Mouse (Mus musculus) midbrain, embryonic 16.5 days (tissue): Measurements from ENCODE around the gene Tusc2. TPM values are rescaled to one million over a fixed set of nuclear protein-coding genes. Genes with fewer than 3 reads are reported as not detected.

Experiments used
- ATAC-seq: fragments of 200-750 bp; cut with Nextera tagmentation; 2 replicates; pipeline ENCODE4 v1.8.0; 2017; ENCODE audit warnings: moderate TSS enrichment
- H3K27ac ChIP-seq: fragments of 300-500 bp; sonication (generic); 2 replicates; pipeline ENCODE4 v1.5.1; 2014; ENCODE audit warnings: mild to moderate bottlenecking, low read length, mixed read lengths
- H3K27me3 ChIP-seq: fragments of 300-500 bp; sonication (generic); 2 replicates; pipeline ENCODE4 v1.6.1; 2014; ENCODE audit warnings: low read depth, low read length, mixed read lengths; ENCODE audit not compliant: control insufficient read depth, insufficient read depth
- H3K36me3 ChIP-seq: fragments of 300-500 bp; sonication (generic); 2 replicates; pipeline ENCODE4 v1.6.1; 2014; ENCODE audit warnings: mild to moderate bottlenecking, low read length, moderate library complexity, mixed read lengths; ENCODE audit not compliant: control insufficient read depth, insufficient read depth
- H3K4me1 ChIP-seq: fragments of 300-500 bp; sonication (generic); 2 replicates; pipeline ENCODE4 v1.6.1; 2014; ENCODE audit warnings: mild to moderate bottlenecking, low read length, mixed read lengths; ENCODE audit not compliant: control insufficient read depth, insufficient read depth
- H3K4me2 ChIP-seq: fragments of 300-500 bp; sonication (generic); 2 replicates; pipeline ENCODE4 v1.6.1; 2014; ENCODE audit warnings: mild to moderate bottlenecking, low read length, mixed read lengths
- H3K4me3 ChIP-seq: fragments of 300-500 bp; sonication (generic); 2 replicates; pipeline ENCODE4 v1.5.1; 2014; ENCODE audit warnings: low read depth, mild to moderate bottlenecking, low read length, moderate library complexity, mixed read lengths
- H3K9ac ChIP-seq: fragments of 300-500 bp; sonication (generic); 2 replicates; pipeline ENCODE4 v1.6.1; 2014; ENCODE audit warnings: low read depth, low read length, mixed read lengths
- H3K9me3 ChIP-seq: fragments of 300-500 bp; sonication (generic); replicated peaks from 2 replicates; pipeline ENCODE4 v1.6.1; 2014; ENCODE audit warnings: mild to moderate bottlenecking, low read length, mixed read lengths; ENCODE audit not compliant: control insufficient read depth, poor library complexity, severe bottlenecking
- WGBS: fragments of 180-500 bp; shearing (Covaris S2); extraction: QIAGEN DNeasy Blood & Tissue Kit; methylation state at CpG from one replicate; pipeline ENCODE4 v1.1.7; 2014; 5-methylcytosine and 5-hydroxymethylcytosine counted together
- polyA plus RNA-seq: library from polyadenylated mRNA; unstranded; fragments of >200 nt; fragmentation: Nextera tagmentation; extraction: Ambion mirVana; gene quantifications from 2 replicates; pipeline ENCODE4 v1.2.1, GENCODE M21; 2015

Tusc2 gene
- polyA plus RNA-seq, 1 experiment from 2014 or later, result 127 TPM

GRCm38 (mm10) chr9:107549297-107550074 lies 13.6 kb upstream of the Tusc2 start:
- Histone ChIP-seq H3K9ac (no peak overlapping the region), H3K4me1 (peaks cover 28% of the 10 kb centered on the region), H3K27me3 (peaks cover 33% of the 10 kb centered on the region), H3K27ac (no peak overlapping the region), H3K4me2 (no peak overlapping the region), H3K36me3 (0 out of 2 replicates have a peak, but pooled peaks cover 6% of the 10 kb centered on the region), H3K4me3 (no peak overlapping the region), H3K9me3 (no peaks in the 10 kb centered on the region)
- 89% methylated on average over 20 of the region's 20 CpGs for WGBS
- no peak for ATAC-seq

- Histone ChIP-seq H3K9me3 (no peaks in the 10 kb centered on the region), H3K4me2 (peak overlapping the region; percentile 62), H3K9ac (no peak overlapping the region), H3K4me1 (peaks cover 32% of the 10 kb centered on the region), H3K4me3 (no peak overlapping the region), H3K27ac (no peak overlapping the region), H3K27me3 (peaks cover 33% of the 10 kb centered on the region), H3K36me3 (no peaks in the 10 kb centered on the region)
- ATAC-seq, result no peak
- WGBS, result 23% methylated on average over 23 of the region's 23 CpGs
Measured at GRCm38 (mm10) chr9:107550491-107551116, 12.5 kb upstream of the Tusc2 start.

- Histone ChIP-seq H3K36me3 (no peaks in the 10 kb centered on the region), H3K27me3 (peaks cover 33% of the 10 kb centered on the region), H3K27ac (no peak within 1 kb of the TSS), H3K9ac (peak within 1 kb of the TSS; percentile 51), H3K4me3 (peak within 1 kb of the TSS; percentile 32), H3K9me3 (no peaks in the 10 kb centered on the region), H3K4me2 (peak within 1 kb of the TSS; percentile 62), H3K4me1 (peaks cover 37% of the 10 kb centered on the region)
- ATAC-seq, result no peak
- 2% methylated on average over 62 of the region's 63 CpGs for WGBS
Measured at GRCm38 (mm10) chr9:107551117-107551889, 11.8 kb upstream of the Tusc2 start, which contains the start of gene Rassf1. Gene Rassf1, plus strand, starts transcription at chr9:107551555.

GRCm38 (mm10) chr9:107551890-107552355 lies 11.1 kb upstream of the Tusc2 start:
- WGBS, result 10% methylated on average over 8 of the region's 8 CpGs
- Histone ChIP-seq H3K27ac (no peak overlapping the region), H3K27me3 (peaks cover 33% of the 10 kb centered on the region), H3K36me3 (no peaks in the 10 kb centered on the region), H3K9me3 (no peaks in the 10 kb centered on the region), H3K4me2 (peak overlapping the region; percentile 62), H3K4me3 (peak overlapping the region; percentile 32), H3K4me1 (peaks cover 38% of the 10 kb centered on the region), H3K9ac (peak overlapping the region; percentile 51)
- ATAC-seq, result no peak

GRCm38 (mm10) chr9:107552690-107553393 lies 10.2 kb upstream of the Tusc2 start:
- no peak for ATAC-seq
- Histone ChIP-seq H3K4me3 (no peak overlapping the region), H3K9ac (no peak overlapping the region), H3K9me3 (no peaks in the 10 kb centered on the region), H3K27me3 (peaks cover 33% of the 10 kb centered on the region), H3K36me3 (peaks cover 5% of the 10 kb centered on the region), H3K27ac (no peak overlapping the region), H3K4me2 (peak overlapping the region; percentile 87), H3K4me1 (peaks cover 33% of the 10 kb centered on the region)
- 82% methylated on average over 5 of the region's 5 CpGs for WGBS

GRCm38 (mm10) chr9:107553541-107554318 lies 9.3 kb upstream of the Tusc2 start:
- Histone ChIP-seq H3K4me1 (peaks cover 33% of the 10 kb centered on the region), H3K4me3 (peak overlapping the region; percentile 80), H3K36me3 (peaks cover 10% of the 10 kb centered on the region), H3K27ac (peak overlapping the region; percentile 84), H3K27me3 (peaks cover 33% of the 10 kb centered on the region), H3K9me3 (no peaks in the 10 kb centered on the region), H3K4me2 (peak overlapping the region; percentile 87), H3K9ac (peak overlapping the region; percentile 88)
- ATAC-seq, result peak; percentile 77
- 7% methylated on average over 37 of the region's 37 CpGs for WGBS

GRCm38 (mm10) chr9:107554319-107554825 lies 8.7 kb upstream of the Tusc2 start:
- Histone ChIP-seq H3K9ac (peak overlapping the region; percentile 88), H3K27me3 (peaks cover 31% of the 10 kb centered on the region), H3K27ac (peak overlapping the region; percentile 91), H3K4me3 (peak overlapping the region; percentile 80), H3K36me3 (peaks cover 16% of the 10 kb centered on the region), H3K9me3 (no peaks in the 10 kb centered on the region), H3K4me1 (peaks cover 33% of the 10 kb centered on the region), H3K4me2 (peak overlapping the region; percentile 87)
- ATAC-seq, result peak; percentile 93
- under 1% methylated on average over 53 of the region's 53 CpGs for WGBS
